Mouse (Mus musculus) stomach, postnatal 0 days (tissue): ENCODE measurements at regions not wholly inside any gene's neighbourhood (a gene's known extent, or its start where the extent isn't known, plus 50 kb on each side); places are given as distances from the start of the nearest gene placed in this dataset.

Source experiments
- CTCF ChIP-seq: IDR thresholded peaks from 2 replicates; pipeline ENCODE4 v1.5.1; 2016; ENCODE audit warnings: antibody characterized with exemption, low read depth, mild to moderate bottlenecking, moderate library complexity
- EP300 ChIP-seq: optimal IDR thresholded peaks from 2 replicates; pipeline ENCODE3; 2016; ENCODE audit warnings: antibody characterized with exemption

GRCm38 (mm10) chr1:144337572-144337971 lies 88.5 kb upstream of the Rgs1 start:
- TF ChIP-seq CTCF (no peak), EP300 (no peak)
